Mouse (Mus musculus): ENCODE data around the gene Gm20458. TPM values are rescaled to one million over a fixed set of nuclear protein-coding genes. Genes with fewer than 3 reads are reported as not detected.

Gene Gm20458
- polyA plus RNA-seq, 1 experiment from 2014 or later, result 7.7 TPM

DNA sequence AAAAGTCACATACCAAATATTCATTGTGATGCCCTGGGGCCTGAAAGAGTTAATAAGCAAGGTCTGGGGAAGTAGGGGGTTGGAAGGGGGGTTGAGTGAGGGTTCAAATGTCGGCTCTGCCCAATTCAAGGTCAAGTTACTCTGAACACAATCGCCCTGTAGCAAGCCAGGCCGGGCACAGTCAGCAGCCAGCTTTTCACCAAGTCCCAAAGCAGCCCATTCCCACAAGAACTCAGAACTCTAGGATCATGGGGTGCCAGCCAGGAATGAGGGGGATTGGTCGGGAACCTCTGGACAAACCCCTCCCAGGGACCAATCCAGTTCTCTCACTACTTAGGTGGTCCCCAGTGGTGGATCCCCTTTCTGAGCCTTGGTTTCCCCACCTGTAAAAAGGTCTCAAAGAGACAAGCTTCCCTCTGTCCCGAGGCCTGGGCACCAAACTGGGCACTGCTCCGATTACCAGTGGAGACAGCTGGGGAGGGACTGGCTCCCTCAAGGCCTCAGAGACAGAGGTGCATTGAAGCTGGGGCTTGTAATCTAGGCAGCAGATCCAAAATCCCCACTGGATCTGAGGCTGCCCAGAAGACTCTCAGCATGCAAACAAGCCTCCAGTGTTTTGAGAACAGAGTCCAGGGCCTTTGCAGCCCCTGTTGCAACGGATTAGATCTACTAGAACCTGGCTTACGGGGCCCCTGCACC is 24.4 kb upstream of the Gm20458 start:
- Histone ChIP-seq H3K4me2 (peak overlapping the region; percentile 78), H3K36me3 (no peaks in the 10 kb centered on the region), H3K4me3 (replicated peaks) (0 out of 2 replicates have a peak overlapping the region, but pooled peaks have one; percentile 7), H3K9ac (peak overlapping the region; percentile 22; the same call in 1 of the 2 replicates), H3K4me1 (peaks cover 100% of the 10 kb centered on the region), H3K27ac (peak overlapping the region; percentile 93), H3K9me3 (replicated peaks) (no peaks in the 10 kb centered on the region), H3K27me3 (no peaks in the 10 kb centered on the region)
- 6% methylated on average over 8 of the region's 8 CpGs for WGBS
- no peak for ATAC-seq (replicated peaks; ENCODE audit: low FRiP score)

DNA sequence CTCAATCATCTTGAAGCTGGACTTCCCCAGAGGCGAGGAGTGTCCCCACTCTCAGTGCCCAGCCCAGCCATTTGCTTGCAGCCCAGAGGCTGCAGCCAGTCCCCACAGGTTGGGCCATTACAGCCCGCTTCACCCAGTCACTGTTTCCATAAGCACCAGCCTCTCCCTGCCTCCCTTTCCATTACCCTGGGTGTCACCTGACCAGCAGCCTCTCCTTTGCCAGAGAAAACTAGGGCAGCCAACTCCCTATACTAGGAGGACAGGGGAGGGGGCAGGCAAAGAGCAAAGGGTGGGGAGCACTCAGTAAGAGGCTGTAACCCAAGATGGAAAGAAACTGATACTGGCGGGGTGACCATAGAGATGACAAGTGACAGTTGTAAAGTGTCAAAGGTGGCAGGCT is 23.8 kb upstream of the Gm20458 start:
- H3K4me1 ChIP-seq, result peaks cover 100% of the 10 kb centered on the region
- H3K36me3 ChIP-seq, result no peaks in the 10 kb centered on the region
- H3K9me3 ChIP-seq (replicated peaks), result no peaks in the 10 kb centered on the region
- H3K27me3 ChIP-seq, result peaks cover 4% of the 10 kb centered on the region; the same call in 1 of the 2 replicates
- 0 out of 2 replicates have a peak overlapping the region, but pooled peaks have one; percentile 7 for H3K4me3 ChIP-seq (replicated peaks)
- H3K4me2 ChIP-seq, result peak overlapping the region; percentile 78
- H3K27ac ChIP-seq, result peak overlapping the region; percentile 93
- H3K9ac ChIP-seq, result 0 out of 2 replicates have a peak overlapping the region, but pooled peaks have one; percentile 22
- peak; percentile 59 for ATAC-seq (replicated peaks; ENCODE audit: low FRiP score)
- WGBS, result 21% methylated on average over 3 of the region's 3 CpGs

DNA sequence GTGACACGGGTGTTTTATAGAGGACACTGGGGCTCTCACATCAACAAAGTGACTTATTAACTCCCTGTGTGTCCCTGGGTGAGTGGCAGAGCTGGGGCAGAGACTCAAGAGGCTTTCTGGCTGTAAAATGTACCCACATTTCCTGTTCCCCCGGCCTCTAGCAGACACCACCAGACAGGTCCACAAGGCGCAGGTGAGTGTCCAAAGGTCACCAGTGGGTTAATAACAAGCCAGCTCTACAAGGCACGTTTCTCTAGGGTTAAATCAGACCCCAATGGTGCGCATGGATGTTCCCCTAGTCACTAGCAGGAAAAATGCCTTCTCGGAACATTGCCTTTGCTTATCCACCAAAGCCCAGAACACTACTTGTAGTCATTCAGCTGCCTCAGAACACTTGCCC is 23.1 kb upstream of the Gm20458 start:
- Histone ChIP-seq H3K4me1 (peaks cover 99% of the 10 kb centered on the region), H3K27ac (peak overlapping the region; percentile 93), H3K4me3 (replicated peaks) (no peak overlapping the region), H3K36me3 (no peaks in the 10 kb centered on the region), H3K4me2 (peak overlapping the region; percentile 78), H3K27me3 (peaks cover 4% of the 10 kb centered on the region; the same call in 1 of the 2 replicates), H3K9ac (no peak overlapping the region), H3K9me3 (replicated peaks) (no peaks in the 10 kb centered on the region)
- 13% methylated on average over 6 of the region's 6 CpGs for WGBS
- peak; percentile 7; the same call in 1 of the 2 replicates for ATAC-seq (replicated peaks; ENCODE audit: low FRiP score)

DNA sequence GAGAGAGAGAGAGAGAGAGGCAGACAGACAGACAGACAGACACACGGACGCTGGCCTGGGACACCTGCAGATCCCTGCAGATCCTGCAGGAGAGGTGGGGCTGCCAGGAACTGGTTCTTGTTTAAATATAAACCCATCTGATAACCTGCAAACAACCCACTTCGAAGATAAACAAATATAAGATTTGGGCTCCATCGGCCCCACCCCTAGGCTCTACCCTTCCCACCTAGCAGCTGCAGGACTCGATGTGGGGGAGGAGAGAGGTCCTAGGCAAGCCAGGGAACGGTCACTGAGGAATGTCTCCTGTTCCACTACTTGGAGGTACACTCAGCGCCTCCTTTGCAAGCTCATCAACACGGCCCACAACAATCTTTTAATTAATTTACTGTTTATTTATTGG is 22.5 kb upstream of the Gm20458 start:
- Histone ChIP-seq H3K4me1 (peaks cover 96% of the 10 kb centered on the region), H3K9me3 (replicated peaks) (no peaks in the 10 kb centered on the region), H3K9ac (0 out of 2 replicates have a peak overlapping the region, but pooled peaks have one; percentile 21), H3K27me3 (peaks cover 4% of the 10 kb centered on the region; the same call in 1 of the 2 replicates), H3K4me2 (peak overlapping the region; percentile 78), H3K36me3 (no peaks in the 10 kb centered on the region), H3K27ac (peak overlapping the region; percentile 93), H3K4me3 (replicated peaks) (peak overlapping the region; percentile 10; the same call in 1 of the 2 replicates)
- 29% methylated on average over 8 of the region's 8 CpGs for WGBS
- ATAC-seq (replicated peaks; ENCODE audit: low FRiP score), result no peak

DNA sequence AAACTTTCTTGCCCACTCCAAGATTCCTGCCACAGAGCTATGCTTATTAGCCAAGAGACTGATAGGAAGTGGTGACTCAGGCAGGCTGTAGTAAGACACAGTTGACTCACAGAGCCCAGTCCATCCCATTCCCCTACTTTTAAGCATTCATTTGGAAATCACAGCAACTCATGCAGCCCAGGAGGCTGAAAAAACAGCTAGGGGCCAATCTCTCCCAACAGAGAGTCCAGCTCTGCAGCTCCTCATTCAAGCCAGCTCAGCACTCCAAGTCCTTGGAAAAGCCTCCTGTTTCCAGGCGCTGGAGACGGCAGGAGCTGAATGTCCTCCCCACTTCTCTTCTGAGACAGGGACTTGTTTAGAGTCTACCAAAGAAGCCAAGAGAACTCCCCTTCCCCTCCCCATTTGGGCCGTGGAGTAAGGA is 21.8 kb upstream of the Gm20458 start:
- ATAC-seq (replicated peaks; ENCODE audit: low FRiP score), result no peak
- Histone ChIP-seq H3K4me3 (replicated peaks) (no peak overlapping the region; the same call in none of the 2 replicates), H3K9me3 (replicated peaks) (no peaks in the 10 kb centered on the region), H3K27ac (peak overlapping the region; percentile 93), H3K27me3 (peaks cover 4% of the 10 kb centered on the region; the same call in 1 of the 2 replicates), H3K4me2 (peak overlapping the region; percentile 78), H3K9ac (0 out of 2 replicates have a peak overlapping the region, but pooled peaks have one; percentile 21), H3K36me3 (no peaks in the 10 kb centered on the region), H3K4me1 (peaks cover 95% of the 10 kb centered on the region)
- WGBS, result 64% methylated on average over 3 of the region's 3 CpGs

DNA sequence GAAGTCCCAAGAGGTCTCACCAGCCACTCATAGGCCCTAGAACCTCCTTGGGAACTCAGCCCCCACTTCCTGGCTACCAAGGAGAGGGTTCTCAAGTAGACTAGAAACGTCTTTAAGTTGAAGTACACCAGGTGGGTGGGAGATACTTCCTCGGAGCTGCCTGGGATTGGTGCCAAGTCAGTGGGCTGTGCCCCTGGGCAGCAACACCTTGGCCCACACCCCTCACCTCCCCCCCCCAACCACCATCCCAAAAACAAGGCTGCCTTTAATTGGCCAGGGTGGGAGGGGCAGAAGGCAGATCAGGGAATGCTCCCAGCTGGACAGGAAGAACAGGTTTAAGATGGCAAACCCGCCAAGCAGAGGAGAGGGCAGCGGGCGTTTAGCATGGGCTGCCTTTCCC is 20.5 kb upstream of the Gm20458 start:
- 52% methylated on average over 5 of the region's 5 CpGs for WGBS
- no peak for ATAC-seq (replicated peaks; ENCODE audit: low FRiP score)
- Histone ChIP-seq H3K4me1 (peaks cover 82% of the 10 kb centered on the region), H3K27ac (peak overlapping the region; percentile 86; the same call in 1 of the 2 replicates), H3K4me2 (peak overlapping the region; percentile 78), H3K9ac (no peak overlapping the region), H3K9me3 (replicated peaks) (no peaks in the 10 kb centered on the region), H3K36me3 (no peaks in the 10 kb centered on the region), H3K27me3 (peaks cover 4% of the 10 kb centered on the region; the same call in 1 of the 2 replicates), H3K4me3 (replicated peaks) (peak overlapping the region; percentile 63)

DNA sequence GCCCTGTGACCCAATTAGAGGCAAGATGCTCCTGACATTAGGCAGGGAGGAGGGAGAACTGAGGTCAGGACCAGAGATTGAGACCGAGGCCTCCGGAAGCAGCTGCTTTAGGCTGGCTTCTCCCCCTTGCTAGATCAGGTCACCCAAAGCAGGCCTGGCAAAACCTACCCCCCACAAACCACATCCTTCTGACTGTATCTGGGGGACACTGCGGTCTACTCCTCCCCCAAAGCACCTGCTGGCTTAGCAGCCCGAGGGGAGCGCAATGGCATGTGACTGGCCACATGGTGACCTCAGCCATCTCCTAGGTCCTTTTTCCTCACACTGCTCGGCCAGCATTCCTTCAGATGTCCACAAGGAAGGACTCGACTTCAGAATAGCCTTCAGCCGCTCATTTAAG is 19.6 kb upstream of the Gm20458 start:
- WGBS, result 25% methylated on average over 8 of the region's 8 CpGs
- Histone ChIP-seq H3K27me3 (peaks cover 4% of the 10 kb centered on the region; the same call in 1 of the 2 replicates), H3K4me2 (peak overlapping the region; percentile 78), H3K9me3 (replicated peaks) (no peaks in the 10 kb centered on the region), H3K36me3 (no peaks in the 10 kb centered on the region), H3K4me3 (replicated peaks) (peak overlapping the region; percentile 63), H3K27ac (peak overlapping the region; percentile 86), H3K9ac (peak overlapping the region; percentile 72), H3K4me1 (peaks cover 73% of the 10 kb centered on the region)
- ATAC-seq (replicated peaks; ENCODE audit: low FRiP score), result no peak

DNA sequence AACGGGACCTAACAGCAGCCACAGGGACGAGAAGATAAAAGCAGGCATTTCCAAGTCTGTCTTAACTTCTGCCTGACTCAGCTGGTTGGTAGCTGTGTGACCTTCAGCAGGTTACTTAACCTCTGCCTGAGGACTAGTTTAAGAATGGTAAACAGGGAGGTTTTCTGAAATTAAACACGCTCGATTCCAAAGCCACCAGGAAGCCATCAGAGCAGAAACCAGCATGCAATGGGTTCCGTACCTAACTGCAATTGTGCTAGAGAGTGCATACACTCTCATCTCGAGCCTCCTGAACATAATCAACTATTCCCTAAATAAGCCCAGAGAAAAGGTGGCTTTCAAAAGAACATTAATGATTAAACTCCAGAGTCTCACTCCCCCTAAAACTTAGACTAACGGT is 19.0 kb upstream of the Gm20458 start:
- no peaks in the 10 kb centered on the region for H3K9me3 ChIP-seq (replicated peaks)
- H3K4me2 ChIP-seq, result peak overlapping the region; percentile 78
- peak overlapping the region; percentile 72 for H3K9ac ChIP-seq
- peak overlapping the region; percentile 63 for H3K4me3 ChIP-seq (replicated peaks)
- H3K27me3 ChIP-seq, result peaks cover 4% of the 10 kb centered on the region; the same call in 1 of the 2 replicates
- no peaks in the 10 kb centered on the region for H3K36me3 ChIP-seq
- ATAC-seq (replicated peaks; ENCODE audit: low FRiP score), result no peak
- WGBS, result 27% methylated on average over 7 of the region's 7 CpGs
- H3K4me1 ChIP-seq, result peaks cover 67% of the 10 kb centered on the region
- H3K27ac ChIP-seq, result peak overlapping the region; percentile 86

DNA sequence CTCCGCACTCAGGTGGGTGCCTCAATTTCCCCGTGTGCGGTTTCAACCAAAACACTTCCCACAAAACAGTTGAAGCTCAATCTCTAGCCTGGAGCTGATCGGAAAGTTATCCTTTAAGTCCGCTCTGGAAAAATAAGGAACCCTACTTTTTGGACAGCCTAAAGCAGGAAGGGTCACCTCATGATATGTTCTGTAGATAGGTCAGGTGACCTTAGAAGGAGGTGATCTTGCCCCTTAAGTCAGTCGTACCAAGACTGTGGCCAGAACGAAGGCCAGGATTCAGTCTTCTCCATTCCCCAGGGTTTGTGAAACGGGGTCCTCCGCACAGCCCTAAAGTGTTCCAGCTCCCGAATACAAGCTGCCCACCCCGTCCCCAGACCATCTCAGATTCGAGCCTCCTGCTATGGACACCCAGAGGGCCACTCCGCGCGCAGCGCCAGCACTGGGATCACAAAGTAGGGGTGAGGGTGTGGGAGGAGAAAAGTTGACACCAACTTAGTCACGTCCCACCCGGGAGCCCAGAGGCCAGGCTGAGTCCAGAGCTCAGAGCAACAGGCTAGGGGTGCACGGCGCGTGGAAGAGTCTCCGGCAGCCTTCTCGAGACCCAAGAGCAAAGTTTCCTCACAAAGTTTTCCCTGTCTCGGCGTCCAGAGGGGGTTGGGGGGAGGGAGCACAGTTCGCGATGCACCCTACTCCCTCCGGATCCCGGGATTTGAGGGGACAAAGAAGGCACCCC is 18.3 kb upstream of the Gm20458 start:
- Histone ChIP-seq H3K27me3 (peaks cover 4% of the 10 kb centered on the region; the same call in 1 of the 2 replicates), H3K4me1 (peaks cover 60% of the 10 kb centered on the region), H3K4me3 (replicated peaks) (peak overlapping the region; percentile 63), H3K9ac (peak overlapping the region; percentile 72), H3K36me3 (no peaks in the 10 kb centered on the region), H3K9me3 (replicated peaks) (no peaks in the 10 kb centered on the region), H3K4me2 (peak overlapping the region; percentile 78), H3K27ac (peak overlapping the region; percentile 86)
- WGBS, result 2% methylated on average over 29 of the region's 29 CpGs
- ATAC-seq (replicated peaks; ENCODE audit: low FRiP score), result peak; percentile 58

DNA sequence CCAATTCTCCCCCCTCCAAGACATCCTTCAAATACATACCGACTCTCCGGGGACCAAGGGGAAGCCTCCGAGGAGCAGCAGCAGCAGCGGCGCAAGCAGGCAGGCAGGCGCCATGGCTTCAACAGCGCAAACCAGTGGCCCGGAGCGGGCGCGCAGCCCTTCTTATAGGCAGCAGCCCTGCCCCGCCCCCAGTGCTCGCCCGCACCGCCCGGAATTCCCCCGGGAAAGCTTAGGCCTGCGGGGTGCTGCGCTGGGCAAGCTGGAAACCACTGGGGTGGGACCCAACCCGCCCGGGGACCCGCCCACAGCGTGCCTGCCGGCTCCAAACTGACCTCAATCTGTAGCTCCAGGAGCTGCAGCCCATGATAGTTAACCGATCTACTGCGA is 17.7 kb upstream of the Gm20458 start:
- Histone ChIP-seq H3K4me1 (peaks cover 54% of the 10 kb centered on the region), H3K27me3 (peaks cover 4% of the 10 kb centered on the region; the same call in 1 of the 2 replicates), H3K9ac (peak overlapping the region; percentile 72), H3K9me3 (replicated peaks) (no peaks in the 10 kb centered on the region), H3K36me3 (no peaks in the 10 kb centered on the region), H3K27ac (peak overlapping the region; percentile 86), H3K4me3 (replicated peaks) (peak overlapping the region; percentile 63), H3K4me2 (peak overlapping the region; percentile 78)
- WGBS, result under 1% methylated on average over 26 of the region's 26 CpGs
- peak; percentile 93 for ATAC-seq (replicated peaks; ENCODE audit: low FRiP score)

DNA sequence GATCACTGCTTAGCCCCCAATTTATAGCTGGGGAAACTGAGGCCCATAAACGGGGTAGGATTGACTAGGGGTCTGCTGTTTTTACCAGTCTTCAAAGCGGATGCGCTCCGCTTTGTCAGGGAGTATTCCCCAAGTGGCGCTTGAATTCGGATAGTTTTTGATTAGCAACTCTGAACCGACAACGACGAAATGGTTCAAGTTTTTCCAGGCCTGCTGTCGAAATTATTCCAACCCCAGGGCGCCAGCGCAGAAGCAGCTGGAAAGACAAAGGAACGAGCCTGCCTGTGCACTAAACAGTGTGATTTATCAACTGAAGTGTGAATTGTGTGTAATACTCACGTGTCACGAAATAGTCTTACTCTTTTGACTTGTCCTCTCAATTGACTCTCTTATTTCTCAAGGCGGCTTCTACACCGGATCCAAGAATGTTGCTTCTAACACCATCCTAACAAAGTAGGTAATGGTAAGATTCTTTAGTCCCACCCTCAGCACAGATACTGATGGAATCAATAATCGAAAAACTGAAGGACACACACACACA is 17.2 kb upstream of the Gm20458 start, which contains the start of gene Sdc4:
Gene Sdc4, minus strand, starts transcription at position 428 of the 541 bp plus-strand sequence.
- ATAC-seq (replicated peaks; ENCODE audit: low FRiP score), result no peak
- 8% methylated on average over 18 of the region's 18 CpGs for WGBS
- Histone ChIP-seq H3K27ac (peak within 1 kb of the TSS; percentile 86), H3K9me3 (replicated peaks) (no peaks in the 10 kb centered on the region), H3K4me3 (replicated peaks) (peak within 1 kb of the TSS; percentile 63), H3K27me3 (peaks cover 4% of the 10 kb centered on the region; the same call in 1 of the 2 replicates), H3K4me1 (peaks cover 49% of the 10 kb centered on the region), H3K4me2 (peak within 1 kb of the TSS; percentile 78), H3K9ac (peak within 1 kb of the TSS; percentile 72), H3K36me3 (no peaks in the 10 kb centered on the region)
